Mouse (Mus musculus) layer of hippocampus, adult 2 months (tissue): Measurements from ENCODE around the gene Surf1. TPM values are rescaled to one million over a fixed set of nuclear protein-coding genes. Genes with fewer than 3 reads are reported as not detected.
"Not testable (repeated sequence)": the region's sequence is repeated elsewhere in the genome, so short reads cannot be mapped to it uniquely, and the experiment has no call there.

ENCODE experiments used
- DNase-seq, 2 experiments: peaks; one replicate each; pipeline ENCODE4 v3.0.0; 2022; ENCODE audit warnings: low spot score in 2 of 2
- H3K27ac ChIP-seq: fragments of 200-600 bp; 2 replicates; pipeline ENCODE4 v1.8.1; 2022
- H3K4me3 ChIP-seq: fragments of 200-600 bp; 2 replicates; pipeline ENCODE4 v1.8.1; 2022; ENCODE audit warnings: mild to moderate bottlenecking
- CTCF ChIP-seq: fragments of 200-600 bp; conservative IDR thresholded peaks from 2 replicates; pipeline ENCODE4 v1.8.1; 2022; ENCODE audit warnings: antibody characterized with exemption, mild to moderate bottlenecking, moderate library complexity
- total RNA-seq, 2 experiments: library from RNA; stranded (reverse); gene quantifications; 2 replicates each; pipeline ENCODE4 v1.2.3; 2021

Surf1 gene
- total RNA-seq, 2 experiments from 2014 or later, result 96.7 to 101 TPM

DNA sequence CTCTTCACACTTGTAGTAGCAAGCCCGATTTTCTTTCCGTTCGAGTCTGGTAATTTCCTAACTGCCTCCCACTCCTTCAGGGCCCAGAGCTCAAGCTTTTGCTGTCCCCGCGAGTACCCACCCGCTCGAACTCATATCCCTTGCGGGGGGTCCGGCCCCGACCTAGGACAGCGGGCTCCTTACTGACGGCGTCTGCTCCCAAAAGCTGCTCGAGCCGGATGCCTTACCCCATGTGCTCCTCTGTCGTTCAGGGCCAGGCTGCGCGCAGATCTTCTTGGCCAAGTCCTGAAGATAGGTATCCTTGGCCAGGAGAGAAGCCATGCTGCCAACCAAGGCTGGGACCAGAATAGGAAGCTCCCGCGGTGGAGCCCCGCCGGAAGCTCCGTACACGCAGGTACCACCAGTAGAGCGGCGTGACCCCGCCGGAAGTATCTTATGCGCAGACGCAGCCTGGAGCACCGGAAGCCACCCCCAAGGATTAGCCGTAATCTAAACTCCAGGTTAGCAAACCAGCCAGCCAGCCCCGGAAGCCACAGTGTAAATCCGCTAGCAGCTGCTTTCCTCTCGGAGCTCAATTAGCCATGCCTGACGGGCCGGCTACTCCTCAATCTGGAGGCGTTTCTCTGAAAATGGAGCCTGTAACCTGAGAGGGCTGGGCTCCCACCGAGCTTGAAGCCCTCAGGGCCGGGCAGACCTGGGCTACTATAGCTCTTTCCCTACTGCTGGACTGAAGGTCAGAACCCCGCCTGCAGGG is 13.7 kb downstream of the Surf1 start, which contains the start of gene Surf6:
Gene Surf6, minus strand, starts transcription at position 413 of the 754 bp plus-strand sequence.
- no peak for TF ChIP-seq CTCF
- peak; percentile 95 to 97 for DNase-seq
- peak within 1 kb of the TSS; percentile 90 for H3K4me3 ChIP-seq
- peak within 1 kb of the TSS; percentile 92 for H3K27ac ChIP-seq

DNA sequence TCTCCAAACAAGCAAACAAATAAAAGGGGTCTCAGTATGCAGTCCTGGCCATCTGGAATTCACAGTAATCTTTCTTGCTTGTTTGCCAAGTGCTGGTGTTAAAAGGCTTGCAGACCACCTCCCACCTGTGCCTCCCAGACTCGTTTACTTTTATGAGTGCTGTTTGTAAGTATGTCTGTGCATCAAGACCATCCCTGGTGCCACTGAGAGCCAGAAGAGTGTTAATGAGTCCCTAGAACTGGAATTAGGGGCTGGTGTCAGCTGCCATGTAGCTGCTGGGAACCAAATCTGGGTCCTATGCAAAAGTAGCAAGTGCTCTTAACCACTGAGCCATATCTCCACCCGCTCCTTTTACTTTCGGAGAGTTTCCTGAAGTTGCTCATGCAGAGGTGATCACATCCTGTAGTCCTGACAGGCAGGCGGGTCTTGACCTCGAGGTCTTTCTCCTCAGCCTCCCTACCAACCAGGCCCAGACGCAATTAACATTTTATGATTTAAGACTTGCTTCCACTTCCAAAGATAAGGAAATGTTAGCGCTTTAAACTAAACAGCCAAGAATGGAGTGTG is 14.4 kb downstream of the Surf1 start:
- no peak for DNase-seq
- no peak for TF ChIP-seq CTCF
- H3K27ac ChIP-seq, result peak overlapping the region; percentile 92; the same call in 1 of the 2 replicates
- H3K4me3 ChIP-seq, result peak overlapping the region; percentile 90

DNA sequence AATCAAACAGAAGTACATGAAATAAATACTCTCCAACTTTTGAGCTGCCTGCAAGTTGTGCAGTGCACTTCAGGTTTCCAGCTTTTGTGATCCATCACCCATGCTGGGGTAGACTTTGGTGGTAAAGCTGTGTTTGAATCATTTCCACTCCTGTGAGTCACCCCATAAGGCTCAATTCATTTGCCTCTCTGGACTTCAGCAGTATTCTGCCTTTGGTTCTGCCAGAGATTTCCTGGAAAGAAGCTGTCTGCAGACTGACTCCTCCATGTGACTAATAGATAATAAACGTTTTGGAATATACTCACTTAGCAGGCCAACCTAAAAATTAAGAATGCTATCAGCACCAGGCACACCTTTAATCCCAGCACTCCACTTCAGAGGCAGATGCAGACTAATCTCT is 15.6 kb downstream of the Surf1 start:
- no peak for DNase-seq
- Histone ChIP-seq H3K4me3 (no peak overlapping the region), H3K27ac (no peak overlapping the region)
- no peak for TF ChIP-seq CTCF

DNA sequence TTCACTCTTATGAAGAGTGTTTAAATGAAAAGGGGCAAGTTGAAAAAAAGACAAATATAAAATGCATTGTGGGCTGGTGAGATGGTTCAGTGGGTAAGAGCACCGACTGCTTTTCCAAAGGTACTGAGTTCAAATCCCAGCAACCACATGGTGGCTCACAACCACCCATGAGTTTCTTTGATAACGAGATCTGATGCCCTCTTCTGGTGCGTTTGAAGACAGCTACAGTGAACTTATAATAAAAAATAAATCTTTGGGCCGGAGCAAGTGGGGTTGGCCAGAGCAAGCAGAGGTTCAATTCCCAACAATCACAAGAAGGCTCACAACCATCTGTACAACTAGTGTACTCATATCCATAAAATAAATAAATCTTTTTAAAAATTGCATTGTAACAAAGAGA is 20.4 kb downstream of the Surf1 start:
- H3K27ac ChIP-seq, result no peak overlapping the region
- no peak for DNase-seq
- H3K4me3 ChIP-seq, result no peak overlapping the region
- peak; percentile 56 for TF ChIP-seq CTCF

DNA sequence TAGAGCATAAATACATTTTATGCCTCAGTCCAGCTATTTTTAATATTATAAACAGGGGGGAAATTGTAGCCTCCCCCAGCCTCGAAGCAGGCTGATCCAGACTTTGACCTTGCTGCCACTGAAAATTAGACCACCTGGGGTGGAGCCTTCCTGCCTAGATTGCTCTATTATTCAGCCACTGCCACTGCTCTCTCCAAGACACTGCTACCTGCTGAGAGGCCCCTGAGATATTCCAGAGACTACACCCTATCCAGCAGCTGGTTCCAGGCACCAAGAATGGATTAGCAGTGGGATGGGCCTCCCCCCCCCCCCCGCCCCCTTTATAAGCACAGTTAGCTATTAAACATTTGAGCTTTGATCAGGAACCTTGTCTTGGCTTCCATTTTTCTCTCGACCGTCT is 30.2 kb downstream of the Surf1 start:
- H3K27ac ChIP-seq, H3K4me3 ChIP-seq, DNase-seq: not testable (repeated sequence)

DNA sequence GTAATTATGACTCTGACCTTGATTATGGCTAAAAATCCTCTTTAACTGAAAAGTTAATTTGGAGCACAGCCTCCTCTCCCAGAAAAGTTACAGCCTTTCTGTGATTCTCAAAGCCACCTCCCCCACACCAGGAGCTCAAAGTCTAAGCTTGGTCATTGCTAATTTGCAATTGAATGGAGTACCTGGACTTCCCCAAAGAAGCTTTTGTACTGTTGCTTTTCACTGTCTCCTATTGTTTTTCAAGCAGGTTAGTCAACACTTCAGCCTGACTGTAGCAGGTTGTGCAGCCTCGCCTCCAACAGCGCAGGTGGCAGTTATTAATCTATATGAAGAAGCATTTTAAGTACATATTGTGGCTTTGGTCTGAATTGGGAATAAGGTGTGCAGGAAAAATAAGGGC is 30.8 kb downstream of the Surf1 start:
- DNase-seq, H3K27ac ChIP-seq, H3K4me3 ChIP-seq: not testable (repeated sequence)

DNA sequence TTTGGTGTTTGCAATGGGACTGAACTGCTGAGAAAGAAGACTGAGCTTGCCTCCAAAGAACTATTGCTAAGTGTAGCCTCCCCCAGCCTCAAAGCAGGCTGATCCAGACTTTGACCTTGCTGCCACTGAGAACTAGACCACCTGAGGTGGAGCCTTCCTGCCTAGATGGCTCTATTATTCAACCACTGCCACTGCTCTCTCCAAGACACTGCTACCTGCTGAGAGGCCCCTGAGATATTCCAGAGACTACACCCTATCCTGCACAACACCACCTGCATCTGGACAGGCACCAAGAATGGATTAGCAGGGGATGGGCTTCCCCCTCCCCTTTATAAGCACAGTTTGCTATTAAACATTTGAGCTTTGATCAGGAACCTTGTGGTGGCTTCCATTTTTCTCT is 37.8 kb downstream of the Surf1 start:
- Histone ChIP-seq H3K4me3 (no peak overlapping the region), H3K27ac (no peak overlapping the region)
- TF ChIP-seq CTCF, result no peak
- DNase-seq, result no peak

DNA sequence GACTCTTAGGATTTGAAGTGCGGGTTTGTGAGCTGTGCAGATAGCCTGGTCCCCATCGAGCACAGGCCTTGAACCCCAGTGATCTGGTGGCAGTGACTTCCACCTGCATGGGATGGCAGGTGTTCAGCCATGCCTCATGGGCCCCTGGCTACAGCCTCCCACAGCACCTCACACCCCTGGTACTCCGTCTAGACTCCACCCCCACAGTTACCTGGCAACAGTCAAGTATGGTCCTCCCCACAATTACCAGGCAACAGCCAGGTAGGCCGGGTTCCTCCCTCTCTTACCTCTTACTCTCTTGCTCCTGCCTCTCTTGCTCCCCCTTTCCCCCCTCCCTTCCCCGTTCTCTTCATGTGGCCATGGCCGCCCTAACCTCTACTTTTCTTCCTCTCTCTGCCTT is 45.7 kb downstream of the Surf1 start:
- no peak for DNase-seq
- TF ChIP-seq CTCF, result no peak
- no peak overlapping the region for H3K27ac ChIP-seq
- H3K4me3 ChIP-seq, result no peak overlapping the region

DNA sequence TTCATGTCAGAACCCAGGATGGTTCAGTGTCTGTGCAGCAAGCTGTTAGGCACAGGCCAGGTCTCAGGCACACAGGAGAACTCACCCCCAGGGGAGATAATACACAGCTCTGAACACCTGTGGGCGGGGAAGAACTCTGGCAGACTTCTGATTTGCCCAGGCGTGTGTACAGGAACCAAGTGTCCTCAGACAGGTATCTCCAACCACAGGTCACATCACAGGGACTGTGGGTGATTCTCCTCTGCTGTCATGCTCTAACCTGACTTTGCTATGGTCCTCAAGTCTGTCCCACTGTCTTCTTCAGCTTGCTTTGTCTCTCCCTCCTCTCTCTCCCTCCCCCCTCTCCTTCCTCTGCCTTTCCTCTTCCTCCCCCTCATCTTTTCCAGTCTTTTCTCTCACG is 51.5 kb downstream of the Surf1 start, which contains the start of gene Abo:
Gene Abo, minus strand, starts transcription at position 101 of the 400 bp plus-strand sequence.
- DNase-seq, result no peak
- H3K4me3 ChIP-seq, result no peak within 1 kb of the TSS
- H3K27ac ChIP-seq, result no peak within 1 kb of the TSS
- TF ChIP-seq CTCF, result no peak

Other genes with a start within 250 kb of the Surf1 start
- gene Lcn4, start 245.2 kb downstream of the Surf1 start, total RNA-seq, result not detected
- gene Abo, start 51.6 kb downstream of the Surf1 start, total RNA-seq, result not detected
- gene Surf6, start 13.7 kb downstream of the Surf1 start, total RNA-seq, result 10 to 100 TPM; 24.3 to 27.6 TPM
- 10 to 100 TPM; 44.6 to 46.5 TPM for gene Med22, start 5.9 kb downstream of the Surf1 start, total RNA-seq
- 100 to 1,000 TPM; 245 to 261 TPM for gene Rpl7a, start 5.8 kb downstream of the Surf1 start, total RNA-seq
- gene Surf2, start 163 bp downstream of the Surf1 start, total RNA-seq, result 10 to 100 TPM; 35.9 to 36.9 TPM
- 10 to 100 TPM; 51.9 to 55.2 TPM for gene Surf4, start 17.4 kb upstream of the Surf1 start, total RNA-seq
- gene Stkld1, start 17.5 kb upstream of the Surf1 start, total RNA-seq, result under 1 TPM in 1 of 2 experiments, not detected in 1; 0.27 TPM
- gene Rexo4, start 47.9 kb upstream of the Surf1 start, total RNA-seq, result 10 to 100 TPM; 57.4 to 62.2 TPM
- 1 to 10 TPM in 1 of 2 experiments, under 1 TPM in 1; 0.90 to 1.1 TPM for gene Adamts13, start 56.9 kb upstream of the Surf1 start, total RNA-seq
- 10 to 100 TPM; 45.0 to 47.0 TPM for gene Cacfd1, start 93.4 kb upstream of the Surf1 start, total RNA-seq
- 10 to 100 TPM; 38.4 to 42.3 TPM for gene Slc2a6, start 111.5 kb upstream of the Surf1 start, total RNA-seq
- gene Mymk, start 155.6 kb upstream of the Surf1 start, total RNA-seq, result under 1 TPM; 0.51 to 0.71 TPM
- 10 to 100 TPM; 12.8 to 18.1 TPM for gene Adamtsl2, start 162.8 kb upstream of the Surf1 start, total RNA-seq
- 100 to 1,000 TPM; 132 to 144 TPM for gene Fam163b, start 226.0 kb upstream of the Surf1 start, total RNA-seq
- 1 to 10 TPM in 1 of 2 experiments, under 1 TPM in 1; 0.46 to 1.4 TPM for gene Dbh, start 248.7 kb upstream of the Surf1 start, total RNA-seq